Mouse (Mus musculus) naive thymus-derived CD4-positive, alpha-beta T cell, adult 5 months (primary cell): ENCODE results near the gene Ppp2r2c. TPM values are rescaled to one million over a fixed set of nuclear protein-coding genes. Genes with fewer than 3 reads are reported as not detected.

Experiments
- polyA plus RNA-seq: library from polyadenylated mRNA; unstranded; fragments of 100-300 nt; shearing (Covaris generic); gene quantifications from one replicate; pipeline ENCODE4 v1.2.1, GENCODE M21; 2017

Ppp2r2c gene
- not detected for polyA plus RNA-seq

GRCm38 (mm10) chr5:36868266-36869090 lies at the start of gene Ppp2r2c:
Gene Ppp2r2c (plus strand): TSS chr5:36868513.

GRCm38 (mm10) chr5:36829913-36830879 lies 38.1 kb upstream of the Ppp2r2c start, which contains the start of gene Man2b2:
Gene Man2b2 (minus strand): TSS chr5:36830653.

GRCm38 (mm10) chr5:36988781-36989624 lies 120.7 kb downstream of the Ppp2r2c start, which contains the start of gene Wfs1:
Gene Wfs1 (minus strand): TSS chr5:36989205.

Other genes with a start within 250 kb of the Ppp2r2c start
- 35.9 TPM for gene D5Ertd579e, start 172.5 kb upstream of the Ppp2r2c start, polyA plus RNA-seq
- 29.5 TPM for gene Bloc1s4, start 119.9 kb upstream of the Ppp2r2c start, polyA plus RNA-seq
- gene Mrfap1, start 71.7 kb upstream of the Ppp2r2c start, polyA plus RNA-seq, result 243 TPM
- gene Man2b2, start 37.9 kb upstream of the Ppp2r2c start, polyA plus RNA-seq, result 8.4 TPM
- 1.9 TPM for gene Wfs1, start 120.7 kb downstream of the Ppp2r2c start, polyA plus RNA-seq
- 2.6 TPM for gene Gm1043, start 216.9 kb downstream of the Ppp2r2c start, polyA plus RNA-seq